Mouse (Mus musculus) spleen, adult 18-20 months (tissue): ENCODE results near the gene Tas2r117.

Experiments used
- DNase-seq, 2 experiments: peaks; one replicate each; pipeline ENCODE4 v3.0.0; 2022; ENCODE audit warnings: mixed read lengths in 2 of 2

Gene Tas2r117

GRCm38 (mm10) chr6:132802518-132802917, at the start of gene Tas2r117:
Tas2r117 (plus strand) TSS chr6:132802818.
- DNase-seq: no peak

DNA sequence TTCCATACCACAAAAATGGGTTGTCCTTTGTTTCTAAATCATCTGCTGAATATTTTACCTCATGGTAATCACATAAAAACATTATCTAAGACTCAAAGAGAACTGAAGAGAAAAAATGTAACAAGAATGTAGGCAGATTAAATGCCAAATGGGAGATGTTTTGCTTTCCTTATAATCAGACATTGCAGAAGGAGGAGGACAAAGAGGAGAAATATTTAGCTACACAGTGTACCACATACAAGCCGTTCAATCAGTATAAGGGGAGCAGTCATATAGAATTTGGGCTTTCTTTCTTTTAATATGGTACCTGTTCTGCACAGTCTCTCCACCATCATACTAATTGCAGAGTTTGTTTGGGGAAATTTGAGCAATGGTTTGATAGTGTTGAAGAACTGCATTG, 48.2 kb upstream of the Tas2r117 start, which contains the start of gene Tas2r124:
Tas2r124 (plus strand) TSS at position 301 of the 400 bp plus-strand sequence.
- no peak for DNase-seq

DNA sequence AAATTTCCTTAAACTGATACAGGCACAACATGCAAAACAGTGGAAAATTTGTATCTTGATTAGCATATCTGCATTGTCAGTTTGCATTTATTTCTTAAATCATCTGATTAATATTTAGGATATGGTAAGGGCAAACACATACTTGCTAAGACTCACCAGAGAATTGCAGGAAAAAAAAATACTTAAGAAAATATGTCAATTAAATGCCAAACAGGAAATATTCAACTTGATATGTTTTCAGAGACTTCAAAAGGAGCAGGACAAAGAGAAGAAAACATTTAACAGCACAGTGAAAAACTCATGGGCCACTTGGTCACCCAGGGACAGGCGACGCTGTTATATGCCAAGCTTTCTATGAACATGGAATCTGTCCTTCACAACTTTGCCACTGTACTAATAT, 40.8 kb upstream of the Tas2r117 start, which contains the start of gene Tas2r102:
Tas2r102 (plus strand) TSS at position 301 of the 400 bp plus-strand sequence.
- no peak for DNase-seq

DNA sequence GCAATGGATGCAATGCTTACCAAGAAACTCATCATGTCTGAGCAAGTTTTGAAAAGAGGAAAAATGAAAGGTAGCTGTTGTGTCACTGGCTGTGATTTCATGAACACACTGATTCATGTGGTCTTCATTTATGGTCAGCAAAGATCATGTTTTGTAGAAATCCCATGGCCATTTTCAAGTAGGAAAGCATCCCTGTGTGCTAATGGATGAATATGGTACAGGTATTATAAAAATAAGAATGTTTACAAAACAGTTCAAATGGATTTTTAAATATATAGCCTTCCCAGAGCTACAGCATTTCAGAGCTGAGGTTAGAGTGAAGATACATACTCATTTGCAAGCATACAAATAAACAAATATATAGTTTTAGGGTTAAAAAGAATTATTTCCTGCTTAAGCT, 24.6 kb upstream of the Tas2r117 start, which contains the start of gene Tas2r136:
Tas2r136 (minus strand) TSS at position 101 of the 400 bp plus-strand sequence.
- DNase-seq: no peak

- no peak for DNase-seq
These were observed 7.2 kb upstream of the Tas2r117 start for GRCm38 (mm10) chr6:132795393-132795792.

DNA sequence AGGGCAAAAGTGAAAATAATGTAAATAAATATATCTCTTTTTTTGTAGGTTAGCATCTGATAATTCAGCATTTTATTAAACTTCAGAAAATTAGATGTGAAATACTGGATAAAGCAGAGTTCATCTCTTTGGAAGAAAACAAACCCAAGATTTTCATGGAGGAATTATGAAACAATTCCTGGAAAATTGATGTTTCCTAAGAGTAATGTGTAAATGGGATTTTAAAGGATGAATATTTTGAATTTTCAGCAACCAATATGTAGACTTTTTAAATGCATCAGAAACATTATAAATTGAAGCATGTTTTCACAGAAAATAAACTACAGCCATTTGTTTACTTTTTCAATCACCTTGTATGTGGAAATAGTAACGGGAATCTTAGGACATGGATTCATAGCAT, 44.2 kb downstream of the Tas2r117 start, which contains the start of gene Tas2r123:
Tas2r123 (plus strand) TSS at position 301 of the 400 bp plus-strand sequence.
- DNase-seq: no peak
